Mouse (Mus musculus): ENCODE measurements around the gene Olfr548-ps1.

DNA sequence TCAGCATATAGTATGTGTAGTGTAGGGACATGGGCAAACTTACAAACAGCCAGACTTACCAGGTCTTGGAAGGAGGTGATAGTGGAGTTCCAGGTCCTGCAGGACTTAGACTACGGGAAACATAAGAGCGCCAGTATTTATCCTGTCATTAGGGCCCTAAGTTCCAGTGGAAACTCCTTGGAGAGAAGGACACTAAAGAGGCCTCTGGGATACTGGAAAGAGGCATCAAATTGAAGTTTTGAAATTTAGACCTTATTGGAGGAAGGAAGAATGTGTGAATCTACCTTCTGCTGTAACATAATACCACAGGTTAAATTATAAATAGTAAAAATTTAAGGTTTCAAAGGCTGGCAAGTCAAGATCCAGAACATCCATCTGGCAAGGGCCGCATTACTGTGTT is 51.1 kb downstream of the Olfr548-ps1 start, which contains the start of gene Olfr551:
- TF ChIP-seq CTCF (IDR thresholded peaks at IDR 0.05; ENCODE audit: low read depth, low read length) (no peak), GATA2 (IDR thresholded peaks at IDR 0.05; ENCODE audit: borderline replicate concordance, low read depth, low read length) (no peak)
